In genomic region chr12:37242484-37242883, GRCm38 (mm10) we compare ENCODE assay signal across 17 mouse cellular contexts. TPM values are rescaled to one million over a fixed set of nuclear protein-coding genes. Genes with fewer than 3 reads are reported as not detected.
DNase-seq lines count a peak whose midpoint lies in the region; ATAC-seq and TF ChIP-seq lines count a peak whose summit lies in the region.
"Had no signal": no experiment of that assay in that cellular context is flagged by ENCODE, and none has a peak within 500 bp of the region (broad histone marks: within the 10 kb centered on the region; RNA-seq: fewer than 3 reads in every experiment).

No protein-coding gene starts in this region.

- H3K9me3 ChIP-seq in erythroblast, embryonic 14.5 days (ENCODE audit: control insufficient read depth, low read length) = no peaks in the 10 kb centered on the region
- H3K9me3 ChIP-seq in liver, embryonic 12.5 days (replicated peaks) = no peaks in the 10 kb centered on the region
- H3K9me3 ChIP-seq: embryonic facial prominence, embryonic 12.5 days; hindbrain, embryonic 10.5 days; kidney, embryonic 15.5 days; midbrain, embryonic 12.5 days had no signal

- peak overlapping the region; percentile 16; the same call in 1 of the 2 replicates for H3K4me2 ChIP-seq in liver, embryonic 12.5 days
- H3K4me2 ChIP-seq: embryonic facial prominence, embryonic 12.5 days; kidney, embryonic 15.5 days; midbrain, embryonic 12.5 days had no signal

- ATAC-seq in erythroblast, adult 5-6 weeks (replicated peaks; ENCODE audit: low FRiP score, poor library complexity, severe bottlenecking) = no peak
- no peak for ATAC-seq in liver, embryonic 12.5 days
- ATAC-seq: forebrain, embryonic 14.5 days; lung, postnatal 0 days had no signal

- peak overlapping the region; percentile 79 for H3K27ac ChIP-seq in layer of hippocampus, adult 2 months
- H3K27ac ChIP-seq in liver, embryonic 12.5 days = no peak overlapping the region
- H3K27ac ChIP-seq: embryonic facial prominence, embryonic 12.5 days; hindbrain, embryonic 10.5 days; kidney, embryonic 15.5 days; midbrain, embryonic 12.5 days had no signal

- no peak for TF ChIP-seq CTCF in layer of hippocampus, adult 2 months (conservative IDR thresholded peaks at IDR 0.05)

- no peaks in the 10 kb centered on the region for H3K4me1 ChIP-seq in erythroblast, embryonic 14.5 days (ENCODE audit: control insufficient read depth)
- H3K4me1 ChIP-seq in liver, embryonic 12.5 days = no peaks in the 10 kb centered on the region
- H3K4me1 ChIP-seq: embryonic facial prominence, embryonic 12.5 days; hindbrain, embryonic 10.5 days; kidney, embryonic 15.5 days; midbrain, embryonic 12.5 days had no signal

- H3K27me3 ChIP-seq in erythroblast, embryonic 14.5 days (ENCODE audit: control insufficient read depth) = no peaks in the 10 kb centered on the region
- no peaks in the 10 kb centered on the region for H3K27me3 ChIP-seq in liver, embryonic 12.5 days (replicated peaks)
- H3K27me3 ChIP-seq: embryonic facial prominence, embryonic 12.5 days; kidney, embryonic 15.5 days; midbrain, embryonic 12.5 days had no signal

- DNase-seq in layer of hippocampus, adult 2 months (ENCODE audit: low spot score in 2 of 2) = no peak
- no peak for DNase-seq in layer of hippocampus, adult 9-11 months
- peak; percentile 42 for DNase-seq in skeletal muscle tissue, adult 2 months (ENCODE audit: low read depth, low spot score)
- DNase-seq in kidney, postnatal 10 days = no peak
- DNase-seq in spleen, adult 18-20 months = no peak
- DNase-seq: gastrocnemius, postnatal 14 days; kidney, postnatal 4 days had no signal

- no peaks in the 10 kb centered on the region for H3K36me3 ChIP-seq in erythroblast, embryonic 14.5 days (ENCODE audit: control insufficient read depth)
- no peaks in the 10 kb centered on the region for H3K36me3 ChIP-seq in liver, embryonic 12.5 days
- H3K36me3 ChIP-seq: embryonic facial prominence, embryonic 12.5 days; hindbrain, embryonic 10.5 days; kidney, embryonic 15.5 days; midbrain, embryonic 12.5 days had no signal

- H3K9ac ChIP-seq in liver, embryonic 12.5 days = no peak overlapping the region
- H3K9ac ChIP-seq: embryonic facial prominence, embryonic 12.5 days; kidney, embryonic 15.5 days; midbrain, embryonic 12.5 days had no signal

- WGBS in liver, embryonic 12.5 days (ENCODE audit: insufficient replicate concordance) = 55% methylated on average over 3 of the region's 3 CpGs

- peak overlapping the region; percentile 7 for H3K4me3 ChIP-seq in erythroblast, embryonic 14.5 days (replicated peaks)
- peak overlapping the region; percentile 40 for H3K4me3 ChIP-seq in layer of hippocampus, adult 2 months
- H3K4me3 ChIP-seq in liver, embryonic 12.5 days = no peak overlapping the region
- H3K4me3 ChIP-seq: embryonic facial prominence, embryonic 12.5 days; hindbrain, embryonic 10.5 days; kidney, embryonic 15.5 days; midbrain, embryonic 12.5 days had no signal

RNA-seq across cellular contexts. Expression of gene Agmo, which starts 1.0 kb away (rescaled TPM):
- polyA plus RNA-seq in erythroblast, embryonic 14.5 days (2012) = not detected in 2 replicates
- total RNA-seq in erythroblast, adult 5-6 weeks (2015; ENCODE audit: low replicate concordance) = 2.3 TPM in 1 of 2 replicates, not detected in the other
- total RNA-seq in erythroblast, adult 5-6 weeks (2017; ENCODE audit: low replicate concordance) = not detected in 2 replicates
- 1 to 10 TPM; 5.2 to 5.3 TPM for total RNA-seq in layer of hippocampus, adult 2 months (2021)
- 7.4 and 7.6 TPM in 2 replicates for polyA plus RNA-seq in liver, embryonic 12.5 days (2016; fragmentation: Nextera tagmentation; extraction: Ambion mirVana)
- total RNA-seq: neutrophil, adult 5-6 weeks had no signal
